Mouse (Mus musculus) neural tube, embryonic 10.5 days (tissue): Measurements from ENCODE around the gene Rsph10b.

Source experiments
- DNase-seq: peaks from one replicate; pipeline ENCODE4 v3.0.0-alpha.2; 2017; ENCODE audit warnings: low spot score; ENCODE audit errors: extremely low spot score

The Rsph10b gene

GRCm38 (mm10) chr5:143933875-143934274, 1.0 kb downstream of the Rsph10b start:
- no peak for DNase-seq

DNA sequence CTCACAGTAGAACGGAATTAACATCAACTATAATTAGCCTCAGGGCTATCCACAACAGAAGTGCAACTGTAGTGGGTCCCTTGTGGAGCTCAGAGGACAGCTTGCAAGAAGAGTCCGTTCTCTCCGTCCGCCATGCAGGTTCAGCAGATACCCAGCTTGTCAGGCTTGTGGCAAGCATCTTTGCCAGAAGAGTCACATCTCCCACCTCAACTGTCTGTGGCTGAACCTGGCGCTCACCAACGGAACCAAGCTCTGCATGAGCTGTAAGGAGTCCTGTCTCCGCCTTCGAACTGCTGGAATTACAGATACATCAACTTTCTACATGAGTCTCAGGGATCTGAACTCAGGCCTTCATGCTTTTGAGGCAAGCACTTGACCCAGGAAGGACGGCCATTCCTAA, 3.3 kb downstream of the Rsph10b start:
- no peak for DNase-seq

DNA sequence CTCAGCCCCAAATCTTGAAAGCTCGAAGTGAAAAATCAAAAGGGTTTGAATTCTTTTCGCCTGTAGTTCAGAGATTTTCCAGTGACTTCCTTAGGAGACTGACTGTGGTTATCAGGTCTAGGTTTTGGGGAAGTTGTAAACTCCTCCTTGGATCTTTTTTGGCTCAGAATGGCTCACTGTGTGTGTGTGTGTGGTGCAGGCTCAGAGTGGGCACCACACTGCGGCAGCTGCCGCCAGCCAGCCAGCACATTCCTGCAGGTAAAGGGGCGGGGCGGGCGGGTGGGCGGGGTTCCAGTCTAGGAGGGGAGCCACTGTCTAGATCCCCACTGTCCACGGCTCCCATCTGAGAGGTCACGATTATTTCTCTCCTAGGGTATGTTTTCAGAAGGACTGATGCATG, 8.8 kb downstream of the Rsph10b start:
- DNase-seq: no peak

- DNase-seq: no peak
Observed at GRCm38 (mm10) chr5:143943231-143944125, 10.6 kb downstream of the Rsph10b start.

DNA sequence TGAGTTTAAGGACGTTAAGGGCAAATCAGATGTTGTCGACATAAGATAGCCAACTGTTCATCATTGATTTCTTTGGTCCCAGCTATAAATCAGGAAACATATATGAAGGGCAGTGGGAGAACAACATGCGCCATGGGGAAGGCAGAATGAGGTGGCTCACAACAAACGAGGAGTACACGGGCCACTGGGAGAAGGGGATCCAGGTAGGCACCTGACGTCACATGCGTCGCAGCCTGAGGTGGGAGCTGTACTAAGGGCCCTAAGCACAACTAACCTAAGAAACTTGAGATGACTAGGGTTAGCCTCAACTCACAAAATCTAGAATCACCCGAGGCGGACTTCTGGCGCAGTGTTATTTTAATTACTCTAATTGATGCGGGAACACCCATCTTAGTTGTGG, 15.5 kb downstream of the Rsph10b start:
- DNase-seq: no peak

DNA sequence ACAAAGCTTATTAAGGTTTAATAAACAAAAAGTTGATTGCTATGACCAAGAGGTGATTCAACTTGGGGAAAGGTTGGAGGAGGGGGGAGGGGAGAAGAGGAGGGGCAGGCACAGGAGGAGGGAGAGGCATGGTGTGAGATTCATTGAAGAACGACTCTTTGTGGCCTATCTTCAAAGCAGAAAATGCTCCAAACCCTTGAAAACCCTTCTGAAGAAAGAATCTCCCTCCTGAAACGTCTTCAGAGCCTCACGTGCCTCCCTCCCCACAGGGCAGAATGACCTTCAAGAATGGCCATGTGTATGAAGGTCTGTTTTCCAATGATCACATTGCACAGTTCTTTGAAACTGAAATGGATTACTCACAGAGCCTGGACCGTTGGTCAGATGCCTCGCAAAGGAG, 17.2 kb downstream of the Rsph10b start:
- DNase-seq: no peak

DNA sequence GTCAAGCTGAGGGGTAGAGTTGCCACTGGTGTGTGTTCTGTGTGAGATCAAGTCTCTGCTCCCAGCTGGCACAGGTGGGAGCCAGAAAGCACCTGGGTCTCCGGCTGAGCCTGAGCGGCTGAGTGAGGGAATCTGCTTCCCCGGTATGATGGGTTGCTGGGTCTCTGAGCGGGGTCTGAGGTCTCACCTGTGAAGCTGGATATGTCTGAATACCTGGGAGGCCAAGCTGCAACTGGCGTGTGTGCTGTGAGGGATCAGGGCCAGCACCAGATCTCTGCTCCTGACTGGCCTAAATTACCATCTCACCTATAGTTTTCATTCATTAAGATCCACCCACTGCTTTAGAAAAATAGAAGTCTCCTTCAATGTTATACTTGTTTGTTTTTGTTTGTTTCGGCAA, 24.3 kb downstream of the Rsph10b start:
- no peak for DNase-seq

GRCm38 (mm10) chr5:143959551-143959950, 26.7 kb downstream of the Rsph10b start:
- DNase-seq: no peak

DNA sequence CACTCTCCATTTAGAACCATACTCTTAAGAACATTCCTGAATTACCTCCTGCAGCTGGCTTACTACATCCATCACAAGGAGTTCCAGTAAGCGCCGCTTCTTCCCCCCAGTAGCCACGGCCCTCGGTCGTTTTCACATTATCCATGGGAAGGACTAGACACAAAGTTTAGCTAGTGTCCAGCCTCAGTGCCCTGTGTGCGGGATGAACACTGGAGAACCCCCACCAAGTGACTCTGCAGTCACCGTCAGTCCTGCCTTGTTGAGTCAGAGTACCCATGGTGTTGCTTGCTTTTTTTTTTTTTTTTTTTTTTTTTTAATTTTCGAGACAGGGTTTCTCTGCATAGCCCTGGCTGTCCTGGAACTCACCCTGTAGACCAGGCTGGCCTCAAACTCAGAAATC, 28.3 kb downstream of the Rsph10b start:
- no peak for DNase-seq

DNA sequence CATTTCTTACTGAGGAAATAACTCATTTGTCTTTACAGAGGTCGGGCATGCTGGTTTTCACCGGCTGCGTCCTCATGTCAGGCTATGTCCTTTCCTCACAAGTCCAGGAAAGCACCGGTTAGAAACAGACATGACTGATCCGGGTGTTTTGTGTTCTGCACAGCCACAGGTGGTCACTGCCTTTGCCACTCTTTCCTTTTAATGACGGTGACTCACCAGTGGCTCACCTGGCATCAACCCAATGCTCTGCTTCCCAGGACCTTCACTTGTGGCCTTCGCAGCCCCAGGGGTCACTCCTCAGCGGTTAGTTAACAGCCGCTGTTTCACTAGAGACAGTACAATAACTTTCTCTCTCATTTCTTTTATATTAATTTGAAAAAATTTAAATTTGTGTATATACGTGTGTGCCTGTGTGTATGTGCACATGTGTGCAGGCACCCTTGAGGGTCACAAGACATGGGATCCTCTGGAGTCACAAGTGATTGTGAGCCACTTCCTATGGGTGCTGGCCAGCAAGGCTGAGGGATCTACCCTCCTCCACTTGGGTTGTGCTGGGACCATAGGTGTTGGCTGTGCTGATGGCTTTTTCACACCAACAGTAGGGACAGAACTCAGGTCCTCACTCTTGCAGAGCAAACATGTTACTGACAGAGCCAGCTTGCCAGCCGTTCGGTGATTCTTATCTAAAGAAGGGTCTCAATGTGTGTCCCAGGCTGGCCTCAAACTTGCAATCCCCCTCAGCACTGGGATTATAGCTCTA, 32.9 kb downstream of the Rsph10b start:
- DNase-seq: no peak

GRCm38 (mm10) chr5:143966671-143967070, 33.8 kb downstream of the Rsph10b start:
- no peak for DNase-seq

GRCm38 (mm10) chr5:143972628-143973027, 39.8 kb downstream of the Rsph10b start:
- no peak for DNase-seq

DNA sequence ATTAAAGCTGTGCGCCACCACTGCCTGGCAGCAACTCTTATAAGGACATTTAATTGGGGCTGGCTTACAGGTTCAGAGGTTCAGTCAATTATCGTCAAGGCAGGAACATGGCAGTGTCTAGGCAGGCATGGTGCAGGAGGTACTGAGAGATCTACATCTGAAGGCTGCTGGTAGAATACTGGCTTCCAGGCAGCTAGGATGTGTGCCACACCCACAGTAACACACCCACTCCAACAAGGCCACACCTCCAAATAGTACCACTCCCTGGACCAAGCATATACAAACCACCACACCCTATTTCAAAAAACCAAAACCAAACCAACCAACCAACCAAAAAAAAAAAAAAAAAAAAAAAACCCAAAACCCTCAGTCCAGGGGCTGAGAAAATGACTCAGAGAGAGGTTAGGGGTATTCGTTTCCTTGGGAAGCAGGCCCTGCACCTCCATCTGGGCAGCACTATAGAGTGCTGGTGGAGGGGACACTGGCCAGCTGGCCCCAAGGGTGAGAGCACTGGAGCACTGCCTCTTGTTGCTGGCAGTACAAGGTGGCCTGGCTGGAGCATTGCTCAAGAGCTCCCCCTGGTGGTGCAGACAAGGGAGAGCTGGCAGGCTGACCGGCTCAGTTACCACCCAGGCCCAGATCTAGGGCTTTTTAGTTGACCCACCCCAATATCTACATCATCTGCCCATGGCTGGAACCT, 42.2 kb downstream of the Rsph10b start:
- peak; percentile 82 for DNase-seq

GRCm38 (mm10) chr5:143975631-143975933, 42.7 kb downstream of the Rsph10b start:
- no peak for DNase-seq

DNA sequence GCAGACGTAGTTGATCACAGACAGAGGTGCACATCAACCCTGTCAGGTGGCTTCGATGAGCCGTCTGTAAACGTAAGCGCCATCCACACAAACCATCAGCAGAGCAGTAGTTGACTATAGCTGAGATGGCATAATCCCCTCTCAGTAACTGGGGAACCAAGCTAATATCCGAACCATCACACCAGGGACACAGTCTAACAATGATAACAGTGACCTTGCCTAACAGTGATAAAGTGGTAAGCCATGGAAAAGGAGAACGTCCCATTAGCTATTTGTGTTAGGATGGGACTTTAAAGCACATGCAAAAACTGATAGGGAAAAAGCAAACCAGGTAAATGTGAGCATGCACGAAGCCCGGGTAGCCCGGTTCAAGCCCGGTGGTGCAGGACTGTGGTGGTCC, 43.4 kb downstream of the Rsph10b start:
- no peak for DNase-seq

DNA sequence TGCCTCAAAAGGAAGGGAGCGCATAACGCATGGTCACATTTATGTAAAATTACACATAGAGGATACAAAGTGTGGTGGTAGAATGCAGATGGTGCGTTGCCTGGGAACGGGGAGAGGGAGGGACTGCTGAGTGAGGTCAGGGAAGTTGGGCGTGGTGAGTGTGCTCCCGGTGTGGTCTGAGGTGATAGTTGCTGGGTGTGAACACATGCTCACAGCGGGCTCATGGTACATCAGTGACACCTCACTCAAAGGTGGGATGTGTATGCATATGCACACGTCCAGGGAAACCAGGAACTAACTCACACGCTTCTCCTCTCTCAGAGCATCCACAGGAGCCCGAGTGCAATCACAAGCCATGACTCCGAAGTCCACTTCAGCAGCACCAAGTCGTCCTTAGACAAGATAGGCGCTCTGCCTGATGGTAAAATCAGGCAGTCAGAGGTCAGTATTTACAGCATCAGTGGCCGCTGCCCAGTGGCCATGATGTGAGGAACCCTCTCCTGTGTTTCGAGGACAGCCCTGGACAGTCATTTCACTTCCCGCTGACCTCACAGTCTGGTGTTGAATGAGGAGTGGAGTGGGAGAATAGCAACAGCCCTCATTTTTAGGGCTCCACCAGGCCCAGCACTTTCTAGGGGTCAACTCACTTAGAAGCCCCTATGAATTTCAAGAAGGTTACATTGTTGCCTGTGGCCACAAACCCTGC, 44.0 kb downstream of the Rsph10b start:
- DNase-seq: no peak

DNA sequence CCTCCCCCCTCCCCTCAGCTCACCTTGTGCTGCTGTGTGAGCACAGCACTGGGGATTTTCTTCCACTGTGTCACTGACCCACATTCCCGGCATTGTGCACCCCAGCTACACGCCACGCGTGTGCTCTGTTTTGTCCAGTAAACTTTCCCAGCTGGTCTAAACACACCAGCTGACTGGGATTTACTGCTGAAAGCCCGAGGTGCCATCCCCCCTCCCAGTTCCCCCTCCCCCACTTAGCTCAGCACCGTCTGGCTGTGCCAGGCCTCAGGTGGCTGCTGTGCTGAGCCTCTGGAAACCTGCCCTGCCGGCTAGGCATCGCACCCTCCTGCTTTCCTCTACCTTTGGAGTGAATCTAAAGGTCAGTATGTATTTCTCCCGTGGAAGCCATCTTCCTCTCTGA, 48.0 kb downstream of the Rsph10b start:
- DNase-seq: no peak

DNA sequence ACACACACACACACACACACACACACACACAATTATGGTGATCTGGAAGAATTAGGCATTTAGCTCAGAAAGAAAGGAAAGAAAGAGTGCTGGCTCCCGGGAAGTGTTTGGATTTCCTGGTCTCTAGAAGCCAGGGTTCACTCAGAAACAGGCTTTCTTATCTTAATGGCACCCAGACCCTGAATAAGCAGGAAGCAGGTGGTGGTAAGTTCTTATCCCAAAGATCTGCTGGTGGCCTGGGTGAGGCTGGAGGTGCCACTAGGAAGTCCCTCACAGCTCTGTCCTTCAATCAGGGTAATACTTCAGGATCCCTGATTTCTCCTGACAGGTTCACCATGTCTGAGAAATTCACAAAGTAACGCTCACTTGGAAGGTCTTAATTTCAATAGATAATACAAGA, 49.5 kb downstream of the Rsph10b start:
- DNase-seq: no peak

- DNase-seq: no peak
Observed at GRCm38 (mm10) chr5:143985381-143985780, 52.5 kb downstream of the Rsph10b start.

DNA sequence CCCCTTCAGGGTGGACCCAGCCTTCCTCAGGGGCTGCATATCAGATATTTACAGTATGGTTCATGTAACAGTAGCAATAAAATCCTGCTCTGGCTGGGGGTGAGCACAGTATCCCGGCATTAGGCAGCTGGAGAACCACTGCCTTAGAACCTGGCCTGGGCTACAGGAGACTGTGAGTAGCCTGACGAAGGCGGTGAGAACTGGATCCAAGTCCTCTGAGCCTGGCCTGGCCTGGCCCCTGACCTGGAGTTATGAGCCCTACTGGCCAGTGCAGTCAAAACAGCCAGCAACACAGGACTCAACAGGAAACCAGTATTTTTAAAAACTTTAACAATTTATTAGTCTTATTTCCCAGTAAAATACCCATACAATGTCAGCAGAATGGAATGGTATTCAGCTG, 54.8 kb downstream of the Rsph10b start:
- no peak for DNase-seq

- DNase-seq: no peak
Observed at GRCm38 (mm10) chr5:143989046-143989445, 56.2 kb downstream of the Rsph10b start.

DNA sequence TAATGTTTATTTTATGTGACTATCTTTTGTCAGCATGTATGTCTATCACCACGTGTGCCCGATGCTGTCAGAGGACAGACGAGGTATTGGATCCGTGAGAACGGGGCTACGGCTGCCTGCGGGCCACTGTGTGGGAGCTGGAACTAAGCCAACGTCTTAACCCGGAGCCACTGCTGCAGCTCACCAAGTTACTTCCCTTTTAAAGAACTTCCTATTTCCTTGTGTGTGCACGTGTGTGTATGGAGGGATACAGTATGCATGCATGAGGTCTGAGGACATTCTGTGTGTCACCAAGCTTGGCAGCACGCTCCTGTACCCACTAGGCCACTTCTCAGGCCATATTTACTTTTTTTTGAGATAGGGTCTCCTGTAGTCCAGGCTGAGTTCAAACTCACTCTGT, 57.3 kb downstream of the Rsph10b start:
- no peak for DNase-seq
